Mouse (Mus musculus): Measurements from ENCODE around the gene Lmbrd2. TPM values are rescaled to one million over a fixed set of nuclear protein-coding genes. Genes with fewer than 3 reads are reported as not detected.

The Lmbrd2 gene
- polyA plus RNA-seq (2012; rRNA removed), result 10.0 and 12.3 TPM in 2 replicates

GRCm38 (mm10) chr15:9140252-9140680 is at the start of gene Lmbrd2:
Gene Lmbrd2, plus strand, starts transcription at chr15:9140550.
- peaks cover 7% of the 10 kb centered on the region for H3K4me1 ChIP-seq (replicated peaks; ENCODE audit: control insufficient read depth, insufficient read depth, low read length)
- peak; percentile 99 for DNase-seq
- TF ChIP-seq CTCF (IDR thresholded peaks at IDR 0.05; ENCODE audit: borderline replicate concordance, control insufficient read depth, extremely low read depth, insufficient read depth, low read length, poor library complexity) (peak; percentile 50; the same call in 1 of the 2 replicates), POLR2A (IDR thresholded peaks at IDR 0.05; ENCODE audit: control insufficient read depth, extremely low read depth, insufficient read depth, low read length, poor library complexity) (no peak)
- no peaks in the 10 kb centered on the region for H3K27me3 ChIP-seq (ENCODE audit: control insufficient read depth, insufficient read depth, low read length)
- H3K27ac ChIP-seq (ENCODE audit: control insufficient read depth, insufficient read depth, low read length), result no peak within 1 kb of the TSS
- H3K36me3 ChIP-seq (ENCODE audit: control insufficient read depth, insufficient read depth, low read length), result no peaks in the 10 kb centered on the region
- peak within 1 kb of the TSS; percentile 64 for H3K4me3 ChIP-seq (ENCODE audit: control insufficient read depth, insufficient read depth, low read length)
- under 1% methylated on average over 34 of the region's 34 CpGs for WGBS

- Histone ChIP-seq H3K36me3 (ENCODE audit: control insufficient read depth, insufficient read depth, low read length) (peaks cover 16% of the 10 kb centered on the region), H3K4me3 (ENCODE audit: control insufficient read depth, insufficient read depth, low read length) (no peak overlapping the region), H3K4me1 (replicated peaks; ENCODE audit: control insufficient read depth, insufficient read depth, low read length) (0 out of 2 replicates have a peak, but pooled peaks cover 3% of the 10 kb centered on the region), H3K27ac (ENCODE audit: control insufficient read depth, insufficient read depth, low read length) (no peak overlapping the region), H3K27me3 (ENCODE audit: control insufficient read depth, insufficient read depth, low read length) (no peaks in the 10 kb centered on the region)
- TF ChIP-seq POLR2A (IDR thresholded peaks at IDR 0.05; ENCODE audit: control insufficient read depth, extremely low read depth, insufficient read depth, low read length, poor library complexity), result no peak
- no peak for TF ChIP-seq CTCF (IDR thresholded peaks at IDR 0.05; ENCODE audit: borderline replicate concordance, control insufficient read depth, extremely low read depth, insufficient read depth, low read length, poor library complexity)
- 97% methylated on average over 5 of the region's 5 CpGs for WGBS
- DNase-seq, result no peak
Measured at GRCm38 (mm10) chr15:9090662-9091061, 49.7 kb upstream of the Lmbrd2 start.

- Histone ChIP-seq H3K27ac (ENCODE audit: control insufficient read depth, insufficient read depth, low read length) (no peak overlapping the region), H3K4me3 (ENCODE audit: control insufficient read depth, insufficient read depth, low read length) (no peak overlapping the region), H3K4me1 (replicated peaks; ENCODE audit: control insufficient read depth, insufficient read depth, low read length) (no peaks in the 10 kb centered on the region), H3K36me3 (ENCODE audit: control insufficient read depth, insufficient read depth, low read length) (peaks cover 23% of the 10 kb centered on the region), H3K27me3 (ENCODE audit: control insufficient read depth, insufficient read depth, low read length) (no peaks in the 10 kb centered on the region)
- TF ChIP-seq POLR2A (IDR thresholded peaks at IDR 0.05; ENCODE audit: control insufficient read depth, extremely low read depth, insufficient read depth, low read length, poor library complexity) (no peak), CTCF (IDR thresholded peaks at IDR 0.05; ENCODE audit: borderline replicate concordance, control insufficient read depth, extremely low read depth, insufficient read depth, low read length, poor library complexity) (no peak)
- WGBS, result 96% methylated on average over 11 of the region's 11 CpGs
- no peak for DNase-seq
Measured at GRCm38 (mm10) chr15:9093598-9094365, 46.6 kb upstream of the Lmbrd2 start.

- peaks cover 23% of the 10 kb centered on the region for H3K36me3 ChIP-seq (ENCODE audit: control insufficient read depth, insufficient read depth, low read length)
- no peak overlapping the region for H3K4me3 ChIP-seq (ENCODE audit: control insufficient read depth, insufficient read depth, low read length)
- no peaks in the 10 kb centered on the region for H3K4me1 ChIP-seq (replicated peaks; ENCODE audit: control insufficient read depth, insufficient read depth, low read length)
- 93% methylated on average over 13 of the region's 13 CpGs for WGBS
- no peak overlapping the region for H3K27ac ChIP-seq (ENCODE audit: control insufficient read depth, insufficient read depth, low read length)
- DNase-seq, result no peak
- no peaks in the 10 kb centered on the region for H3K27me3 ChIP-seq (ENCODE audit: control insufficient read depth, insufficient read depth, low read length)
- TF ChIP-seq CTCF (IDR thresholded peaks at IDR 0.05; ENCODE audit: borderline replicate concordance, control insufficient read depth, extremely low read depth, insufficient read depth, low read length, poor library complexity) (no peak), POLR2A (IDR thresholded peaks at IDR 0.05; ENCODE audit: control insufficient read depth, extremely low read depth, insufficient read depth, low read length, poor library complexity) (no peak)
Measured at GRCm38 (mm10) chr15:9094366-9094750, 46.0 kb upstream of the Lmbrd2 start.

DNA sequence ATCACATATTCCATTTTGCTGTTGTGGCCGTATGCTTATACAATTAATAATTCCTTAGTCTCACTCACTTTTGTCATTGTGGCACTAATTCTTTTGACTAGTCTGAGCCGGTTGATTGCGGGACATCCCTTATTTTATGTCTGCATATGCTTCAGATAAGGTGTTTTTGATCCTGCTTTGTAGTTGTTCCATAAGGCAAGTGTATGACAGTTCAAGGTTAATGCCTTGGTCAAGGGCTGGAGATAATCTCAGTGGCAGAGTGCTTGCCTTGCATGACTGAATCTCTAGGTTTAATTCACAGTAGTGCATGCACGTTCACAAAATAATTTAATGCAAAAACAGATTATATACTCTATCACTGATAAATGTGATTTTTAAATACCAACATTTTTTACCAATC is 43.5 kb upstream of the Lmbrd2 start:
- H3K27ac ChIP-seq (ENCODE audit: control insufficient read depth, insufficient read depth, low read length), result no peak overlapping the region
- H3K4me1 ChIP-seq (replicated peaks; ENCODE audit: control insufficient read depth, insufficient read depth, low read length), result no peaks in the 10 kb centered on the region
- H3K27me3 ChIP-seq (ENCODE audit: control insufficient read depth, insufficient read depth, low read length), result no peaks in the 10 kb centered on the region
- TF ChIP-seq POLR2A (IDR thresholded peaks at IDR 0.05; ENCODE audit: control insufficient read depth, extremely low read depth, insufficient read depth, low read length, poor library complexity), result no peak
- DNase-seq, result no peak
- H3K36me3 ChIP-seq (ENCODE audit: control insufficient read depth, insufficient read depth, low read length), result peaks cover 28% of the 10 kb centered on the region
- WGBS, result 98% methylated on average over 4 of the region's 4 CpGs
- H3K4me3 ChIP-seq (ENCODE audit: control insufficient read depth, insufficient read depth, low read length), result no peak overlapping the region

DNA sequence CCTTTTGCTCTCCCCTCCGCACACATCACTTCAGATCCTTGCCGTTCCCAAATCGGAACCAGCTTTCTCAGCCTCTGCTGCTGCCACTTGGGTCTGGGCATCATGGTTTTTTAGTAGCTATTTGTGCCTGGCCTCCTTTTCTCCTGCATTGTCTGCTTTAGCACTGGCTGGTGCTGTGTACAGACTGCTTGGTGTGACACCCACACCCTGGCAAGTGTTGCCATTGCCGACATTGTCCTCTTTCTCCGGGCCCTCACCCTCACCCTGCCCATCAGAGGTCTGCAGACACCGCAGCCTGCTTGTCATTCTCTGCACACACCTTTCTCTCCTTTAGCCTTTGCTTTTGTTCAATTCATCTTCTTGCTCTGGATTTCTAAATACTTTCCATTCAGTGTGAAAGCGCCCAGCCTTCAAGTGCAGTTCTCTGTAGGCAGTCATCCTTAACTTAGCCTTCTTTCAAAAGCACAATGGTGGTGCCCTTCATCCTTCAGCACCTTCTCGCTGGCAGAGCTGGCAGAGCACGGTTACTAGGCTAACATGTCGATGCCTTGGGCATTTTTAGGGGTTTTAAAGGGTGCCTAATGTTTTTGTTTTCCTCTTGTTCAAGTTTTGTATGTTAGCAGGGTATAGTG is 39.8 kb upstream of the Lmbrd2 start:
- no peak for TF ChIP-seq POLR2A (IDR thresholded peaks at IDR 0.05; ENCODE audit: control insufficient read depth, extremely low read depth, insufficient read depth, low read length, poor library complexity)
- no peak for TF ChIP-seq CTCF (IDR thresholded peaks at IDR 0.05; ENCODE audit: borderline replicate concordance, control insufficient read depth, extremely low read depth, insufficient read depth, low read length, poor library complexity)
- DNase-seq, result no peak
- WGBS, result 97% methylated on average over 10 of the region's 10 CpGs
- H3K27ac ChIP-seq (ENCODE audit: control insufficient read depth, insufficient read depth, low read length), result no peak overlapping the region
- peaks cover 20% of the 10 kb centered on the region for H3K36me3 ChIP-seq (ENCODE audit: control insufficient read depth, insufficient read depth, low read length)
- no peaks in the 10 kb centered on the region for H3K4me1 ChIP-seq (replicated peaks; ENCODE audit: control insufficient read depth, insufficient read depth, low read length)
- no peak overlapping the region for H3K4me3 ChIP-seq (ENCODE audit: control insufficient read depth, insufficient read depth, low read length)
- H3K27me3 ChIP-seq (ENCODE audit: control insufficient read depth, insufficient read depth, low read length), result no peaks in the 10 kb centered on the region

Measured in thymus, adult 2 months (tissue).